Mouse (Mus musculus) thymus, postnatal 36 days (tissue): ENCODE results near the gene Slc30a5.
A peak's percentile ranks its signal among the peaks of the same experiment; 100 is the strongest.
"Not testable (repeated sequence)": the region's sequence is repeated elsewhere in the genome, so short reads cannot be mapped to it uniquely, and the experiment has no call there.

ENCODE experiments used
- DNase-seq, 2 experiments: peaks; one replicate each; pipeline ENCODE4 v3.0.0; 2022; ENCODE audit warnings: mixed read lengths in 2 of 2

The Slc30a5 gene

DNA sequence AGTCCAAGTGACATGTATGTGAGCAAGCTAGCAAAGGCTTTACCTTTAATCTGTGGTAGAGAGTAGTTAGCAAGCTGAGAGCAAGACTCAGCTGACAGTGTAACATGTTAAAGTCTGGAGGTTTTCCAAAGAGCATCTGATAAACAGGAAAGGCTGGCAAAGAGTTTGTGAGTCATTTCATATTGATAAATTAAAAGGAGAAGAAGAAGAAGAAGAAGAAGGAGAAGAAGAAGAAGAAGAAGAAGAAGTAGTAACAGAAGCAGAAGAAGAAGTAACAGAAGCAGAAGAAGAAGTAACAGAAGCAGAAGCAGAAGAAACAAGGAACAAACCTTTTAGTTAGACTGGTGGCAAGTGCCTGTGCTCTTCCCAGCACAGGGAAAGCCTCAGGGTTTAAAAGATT, 1.6 kb upstream of the Slc30a5 start:
- DNase-seq: no peak

GRCm38 (mm10) chr13:100833640-100834002, 394 bp upstream of the Slc30a5 start:
- no peak for DNase-seq

- no peak for DNase-seq
Observed at GRCm38 (mm10) chr13:100832188-100832587, 1.0 kb downstream of the Slc30a5 start.

DNA sequence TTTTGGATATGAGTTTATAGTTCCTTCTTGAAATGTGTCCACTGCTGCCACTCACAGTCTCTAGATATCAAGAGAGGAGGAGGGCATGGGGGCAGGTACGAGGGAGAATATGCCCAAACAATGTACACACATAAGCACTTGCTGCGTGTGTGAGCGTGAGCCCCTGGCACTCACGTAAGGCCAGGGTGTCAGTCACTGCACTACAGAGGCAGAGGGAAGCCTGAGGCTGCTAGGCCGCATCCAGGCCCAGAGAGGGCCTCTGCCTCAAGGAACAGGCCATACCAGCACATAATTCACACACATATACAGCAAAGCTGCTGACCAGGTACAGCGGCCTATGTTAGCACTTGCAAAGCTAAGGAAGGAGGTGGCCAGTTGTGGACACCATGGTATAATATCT, 2.1 kb downstream of the Slc30a5 start:
- no peak for DNase-seq

DNA sequence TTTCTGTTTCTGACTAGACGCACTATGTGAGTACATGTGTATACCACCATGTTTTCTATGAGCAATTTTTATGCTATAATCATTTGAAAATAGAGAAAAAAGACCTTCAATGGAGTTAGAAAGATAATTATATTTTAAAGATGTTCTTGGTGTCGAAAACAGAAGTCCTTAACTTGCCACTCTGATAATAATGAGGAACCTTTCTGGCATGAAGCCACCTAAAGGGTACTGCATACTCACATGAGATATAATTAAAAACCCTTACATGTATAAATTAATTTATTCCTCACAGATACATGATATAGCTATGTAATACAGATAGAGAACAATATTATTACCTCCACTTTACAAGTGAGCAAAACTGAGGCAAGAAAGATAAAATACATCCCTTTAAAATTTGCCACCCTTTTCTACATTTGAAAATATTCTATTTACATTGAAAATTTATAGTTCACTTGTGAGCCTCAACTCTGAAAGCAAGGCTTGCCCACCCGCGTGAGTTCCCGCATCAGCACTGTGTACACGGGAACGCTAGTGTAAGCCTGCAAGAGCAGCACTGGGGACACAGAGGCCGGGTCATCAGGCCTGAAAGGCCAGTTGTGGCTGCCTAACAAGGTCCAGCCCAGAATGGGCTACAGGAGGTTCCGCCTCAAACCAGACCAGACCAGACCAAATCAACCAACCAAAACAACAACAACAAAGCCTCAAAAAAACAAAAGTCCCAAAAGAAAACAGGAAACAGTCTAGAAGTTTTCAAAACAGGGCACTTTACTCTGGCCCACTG, 7.4 kb downstream of the Slc30a5 start:
- DNase-seq: no peak

DNA sequence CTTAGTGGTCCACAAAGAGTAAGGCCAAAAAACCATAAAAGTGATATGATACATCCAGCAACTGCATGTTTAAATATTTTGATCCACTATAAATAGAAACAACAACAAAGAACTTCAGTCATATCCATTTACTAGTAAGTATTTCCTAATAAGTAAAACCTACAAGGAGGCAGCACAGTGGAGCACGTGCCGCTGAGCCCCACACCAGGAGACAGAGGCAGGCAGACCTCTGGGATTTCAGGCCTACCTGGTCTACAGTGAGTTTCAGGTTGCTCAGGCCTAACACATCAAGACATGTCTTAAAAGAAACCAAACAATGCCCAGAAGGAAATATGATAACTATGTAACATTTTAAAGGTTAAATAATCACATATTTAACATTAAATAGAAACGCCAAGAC, 8.3 kb downstream of the Slc30a5 start:
- no peak for DNase-seq

DNA sequence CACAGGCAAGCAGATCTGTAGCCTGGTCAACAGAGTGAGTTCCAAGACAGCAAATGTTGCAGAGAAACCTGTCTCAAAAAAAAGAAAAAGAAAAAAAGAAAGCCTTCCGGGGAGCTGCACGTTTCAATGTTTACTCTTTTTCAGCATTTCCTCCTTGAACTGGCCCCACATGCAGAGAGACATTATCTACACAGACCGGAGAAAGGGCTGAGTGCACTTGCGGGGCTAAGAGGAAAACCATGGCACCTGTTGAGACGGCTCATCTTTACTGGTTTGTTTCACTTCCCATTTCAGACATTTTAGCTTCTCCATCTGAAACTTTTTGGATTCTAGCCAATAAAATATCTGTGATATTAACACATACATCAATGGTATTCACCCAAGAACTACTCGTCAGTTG, 8.9 kb downstream of the Slc30a5 start:
- DNase-seq: no peak

DNA sequence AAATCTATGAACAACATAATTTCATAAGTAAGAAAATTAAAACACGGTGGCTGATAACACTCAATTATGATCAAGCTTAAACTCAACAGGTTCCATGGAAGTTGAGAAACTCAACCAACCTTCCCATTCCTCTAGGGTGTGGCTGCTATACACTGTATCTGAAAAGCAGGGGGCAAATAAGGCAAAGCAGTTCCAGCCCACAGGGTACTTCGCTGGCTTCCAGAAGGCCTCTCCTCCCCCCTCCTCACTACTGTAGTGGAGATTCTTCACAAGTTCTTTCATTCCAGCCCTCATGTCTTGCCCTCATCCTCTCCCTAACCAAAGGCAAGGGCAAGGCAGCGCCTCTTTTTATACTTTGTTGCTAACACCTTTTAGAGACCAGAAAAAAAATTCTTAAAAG, 9.4 kb downstream of the Slc30a5 start:
- DNase-seq: no peak

DNA sequence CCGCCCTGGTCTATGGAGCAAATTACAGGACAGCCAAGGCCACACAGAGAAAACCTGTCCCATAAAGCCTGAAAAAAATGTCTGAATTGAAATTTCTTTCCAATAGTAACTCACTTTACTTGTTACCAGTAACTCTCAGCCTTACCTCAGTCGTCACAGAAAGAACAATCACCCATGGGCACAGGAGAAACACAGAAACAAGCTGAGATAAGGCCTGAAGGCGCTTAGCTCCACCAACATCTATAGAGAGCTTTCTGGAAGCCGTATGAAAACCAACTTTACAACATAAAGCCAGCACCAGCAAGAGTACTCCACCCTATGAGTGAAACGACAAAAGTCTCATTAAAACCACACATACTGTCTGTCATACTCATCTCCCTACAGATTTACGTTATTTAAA, 18.8 kb downstream of the Slc30a5 start:
- DNase-seq: no peak

DNA sequence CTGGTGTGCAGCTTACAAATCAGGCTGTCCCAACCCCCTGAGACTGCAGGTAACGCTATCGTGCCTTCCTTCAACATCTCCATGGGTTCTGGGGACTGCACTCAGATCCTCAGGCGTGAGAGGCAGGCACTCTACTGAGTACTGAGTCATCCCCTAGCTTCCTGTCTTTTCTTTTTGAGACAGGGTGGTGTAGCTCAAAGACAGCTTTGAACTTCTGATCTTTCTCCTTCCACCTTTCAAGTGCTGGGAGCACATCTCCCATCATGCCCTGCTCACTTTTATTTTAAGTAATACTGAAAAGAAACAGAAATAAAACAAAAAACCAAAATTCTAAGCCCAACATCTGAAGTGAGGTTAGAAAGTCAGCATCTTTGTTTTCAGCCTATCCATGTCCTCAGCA, 27.5 kb downstream of the Slc30a5 start:
- peak; percentile 18 to 27 for DNase-seq

DNA sequence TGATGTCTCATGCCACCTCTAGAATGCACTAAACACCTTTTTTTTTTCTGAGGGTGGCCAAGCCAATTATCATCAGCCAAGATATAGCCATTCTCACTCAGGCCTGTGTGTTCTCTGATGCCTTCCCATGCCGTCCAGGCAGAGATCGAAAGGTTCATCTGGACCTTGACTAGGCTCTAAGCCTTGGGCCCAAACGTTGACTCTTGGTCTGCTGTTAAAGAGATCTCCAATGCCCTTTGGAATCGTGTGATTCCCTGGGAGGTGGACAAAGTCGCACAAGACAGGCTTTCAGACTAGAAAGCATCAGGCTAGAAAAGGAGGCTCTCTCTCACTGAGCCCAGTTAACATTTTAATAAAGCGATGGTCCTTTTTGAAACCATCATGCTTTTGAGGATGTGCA, 36.1 kb downstream of the Slc30a5 start:
- DNase-seq: no peak

- DNase-seq: no peak
Observed at GRCm38 (mm10) chr13:100789083-100789482, 44.1 kb downstream of the Slc30a5 start.

DNA sequence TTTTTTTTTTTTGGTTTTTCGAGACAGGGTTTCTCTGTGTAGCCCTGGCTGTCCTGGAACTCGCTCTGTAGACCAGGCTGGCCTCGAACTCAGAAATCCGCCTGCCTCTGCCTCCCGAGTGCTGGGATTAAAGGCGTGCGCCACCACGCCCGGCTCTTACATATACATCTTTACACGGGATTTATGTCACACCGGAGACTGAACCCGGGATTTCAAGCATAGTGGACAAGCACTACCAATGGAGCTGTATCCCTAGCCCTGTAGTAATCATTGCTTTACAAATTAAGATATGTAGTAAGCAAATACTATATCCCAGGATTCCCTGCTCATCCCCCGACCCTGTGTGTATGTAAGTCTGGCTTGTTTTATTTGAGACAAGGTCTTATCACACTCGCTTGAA, 45.2 kb downstream of the Slc30a5 start:
- not testable (repeated sequence) for DNase-seq

- no peak for DNase-seq
Observed at GRCm38 (mm10) chr13:100787316-100788010, 45.8 kb downstream of the Slc30a5 start.

DNA sequence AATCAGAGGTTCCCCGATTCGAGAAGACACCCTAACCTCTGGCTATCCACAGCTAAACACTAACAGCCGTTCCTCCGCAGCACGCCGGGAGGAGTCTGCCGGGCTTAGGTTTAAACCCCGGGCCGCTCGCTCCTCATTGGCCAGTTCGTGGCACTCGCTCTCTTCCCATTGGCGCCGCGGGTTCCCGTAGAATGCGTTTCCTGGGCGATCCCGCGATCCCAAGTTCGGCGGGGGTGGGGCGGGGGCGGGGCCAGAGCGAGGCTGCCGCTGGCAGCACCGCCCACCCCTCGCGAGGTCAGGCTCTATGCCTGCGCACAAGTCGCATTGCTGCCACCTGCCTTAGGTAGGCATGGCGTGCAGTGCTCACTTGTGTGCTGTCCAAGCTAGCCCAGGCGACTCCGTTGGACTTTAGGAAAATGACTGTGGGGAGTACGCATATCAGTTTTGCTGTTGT, 46.8 kb downstream of the Slc30a5 start, which contains the start of gene Ccnb1:
Ccnb1 (minus strand) TSS at position 157 of the 454 bp plus-strand sequence.
- DNase-seq: peak; percentile 88 to 91

- no peak for DNase-seq
Observed at GRCm38 (mm10) chr13:100785806-100786413, 47.3 kb downstream of the Slc30a5 start.

GRCm38 (mm10) chr13:100777491-100777890, 55.7 kb downstream of the Slc30a5 start:
- DNase-seq: no peak

DNA sequence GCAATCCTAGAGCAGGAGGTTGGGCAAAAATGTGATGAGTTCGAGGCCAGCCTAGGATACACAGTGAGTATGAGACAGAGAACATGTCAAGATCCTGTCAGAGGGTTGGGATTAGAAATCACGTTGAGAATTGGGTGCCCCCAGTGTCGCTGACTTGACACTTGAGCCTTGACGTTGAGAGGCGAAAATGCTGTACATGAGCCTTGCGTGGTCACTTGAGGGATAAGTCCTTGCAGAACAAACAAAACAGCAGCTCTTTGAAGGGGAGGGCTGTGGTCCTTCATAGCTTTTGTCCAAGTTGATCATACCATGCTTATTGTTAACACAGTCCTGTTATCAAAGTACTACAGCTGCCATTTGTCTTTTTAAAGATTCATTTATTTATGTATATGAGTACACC, 56.5 kb downstream of the Slc30a5 start:
- DNase-seq: no peak

DNA sequence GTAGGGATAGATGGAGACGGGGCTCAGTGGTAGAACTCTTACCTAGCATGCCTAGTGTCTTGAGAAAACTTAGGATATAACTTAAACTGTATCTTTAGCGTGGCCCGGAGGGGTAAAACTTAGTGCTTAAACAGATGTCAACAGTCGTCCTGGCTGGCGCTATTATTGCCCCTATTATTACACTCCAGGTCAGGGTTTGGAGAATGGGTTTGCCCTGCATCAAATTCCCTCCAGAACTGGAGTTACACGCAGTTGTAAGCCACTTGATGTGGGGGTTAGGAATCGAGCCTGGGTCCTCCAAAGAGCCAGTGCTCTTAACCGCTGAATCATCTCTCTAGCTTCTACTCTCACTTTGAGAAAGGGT, 57.2 kb downstream of the Slc30a5 start:
- DNase-seq: no peak

- peak; percentile 77 to 84 for DNase-seq
Observed at GRCm38 (mm10) chr13:100775252-100776055, 57.8 kb downstream of the Slc30a5 start, which contains the start of gene Cenph. TSS of gene Cenph (minus strand) at chr13:100775899.

GRCm38 (mm10) chr13:100774704-100775103, 58.5 kb downstream of the Slc30a5 start:
- no peak for DNase-seq

- DNase-seq: no peak
Observed at GRCm38 (mm10) chr13:100755329-100755728, 77.9 kb downstream of the Slc30a5 start.

GRCm38 (mm10) chr13:100754186-100754585, 79.0 kb downstream of the Slc30a5 start:
- no peak for DNase-seq
